Mouse (Mus musculus): Measurements from ENCODE around the gene Cbarp. TPM values are rescaled to one million over a fixed set of nuclear protein-coding genes. Genes with fewer than 3 reads are reported as not detected.

Gene Cbarp
- polyA plus RNA-seq, 1 experiment, result 285 TPM

- Histone ChIP-seq H3K4me3 (ENCODE audit: insufficient read depth, low read length) (peak overlapping the region; percentile 17), H3K27ac (ENCODE audit: insufficient read depth, low read length) (peak overlapping the region; percentile 61), H3K4me1 (ENCODE audit: control insufficient read depth, insufficient read depth, low read length) (peaks cover 7% of the 10 kb centered on the region)
- TF ChIP-seq POLR2A (IDR thresholded peaks at IDR 0.05; ENCODE audit: extremely low read depth, insufficient read depth, low read length) (0 out of 2 replicates have a peak, but pooled peaks have one; percentile 0), CTCF (IDR thresholded peaks at IDR 0.05; ENCODE audit: extremely low read depth, insufficient read depth, low read length) (no peak)
These were observed 18.5 kb upstream of the Cbarp start for GRCm38 (mm10) chr10:80159021-80159560.

- Histone ChIP-seq H3K27ac (ENCODE audit: insufficient read depth, low read length) (peak overlapping the region; percentile 61), H3K4me1 (ENCODE audit: control insufficient read depth, insufficient read depth, low read length) (peaks cover 6% of the 10 kb centered on the region), H3K4me3 (ENCODE audit: insufficient read depth, low read length) (no peak overlapping the region)
- TF ChIP-seq CTCF (IDR thresholded peaks at IDR 0.05; ENCODE audit: extremely low read depth, insufficient read depth, low read length) (no peak), POLR2A (IDR thresholded peaks at IDR 0.05; ENCODE audit: extremely low read depth, insufficient read depth, low read length) (0 out of 2 replicates have a peak, but pooled peaks have one; percentile 27)
These were observed 17.8 kb upstream of the Cbarp start for GRCm38 (mm10) chr10:80158307-80158986.

- TF ChIP-seq CTCF (IDR thresholded peaks at IDR 0.05; ENCODE audit: extremely low read depth, insufficient read depth, low read length) (no peak), POLR2A (IDR thresholded peaks at IDR 0.05; ENCODE audit: extremely low read depth, insufficient read depth, low read length) (peak; percentile 16; the same call in 1 of the 2 replicates)
- Histone ChIP-seq H3K4me3 (ENCODE audit: insufficient read depth, low read length) (no peak overlapping the region), H3K27ac (ENCODE audit: insufficient read depth, low read length) (peak overlapping the region; percentile 80), H3K4me1 (ENCODE audit: control insufficient read depth, insufficient read depth, low read length) (peaks cover 6% of the 10 kb centered on the region)
These were observed 16.7 kb upstream of the Cbarp start for GRCm38 (mm10) chr10:80157141-80157929.

GRCm38 (mm10) chr10:80156752-80157053, 16.1 kb upstream of the Cbarp start:
- peak overlapping the region; percentile 69 for H3K27ac ChIP-seq (ENCODE audit: insufficient read depth, low read length)
- H3K4me3 ChIP-seq (ENCODE audit: insufficient read depth, low read length), result no peak overlapping the region
- peaks cover 6% of the 10 kb centered on the region for H3K4me1 ChIP-seq (ENCODE audit: control insufficient read depth, insufficient read depth, low read length)
- TF ChIP-seq POLR2A (IDR thresholded peaks at IDR 0.05; ENCODE audit: extremely low read depth, insufficient read depth, low read length) (no peak), CTCF (IDR thresholded peaks at IDR 0.05; ENCODE audit: extremely low read depth, insufficient read depth, low read length) (no peak)

- Histone ChIP-seq H3K4me3 (ENCODE audit: insufficient read depth, low read length) (no peak overlapping the region), H3K4me1 (ENCODE audit: control insufficient read depth, insufficient read depth, low read length) (peaks cover 6% of the 10 kb centered on the region), H3K27ac (ENCODE audit: insufficient read depth, low read length) (peak overlapping the region; percentile 69)
- TF ChIP-seq POLR2A (IDR thresholded peaks at IDR 0.05; ENCODE audit: extremely low read depth, insufficient read depth, low read length), result no peak
- no peak for TF ChIP-seq CTCF (IDR thresholded peaks at IDR 0.05; ENCODE audit: extremely low read depth, insufficient read depth, low read length)
These were observed 15.5 kb upstream of the Cbarp start for GRCm38 (mm10) chr10:80156002-80156751.

GRCm38 (mm10) chr10:80155277-80155676, 14.6 kb upstream of the Cbarp start:
- H3K27ac ChIP-seq (ENCODE audit: insufficient read depth, low read length), result 0 out of 2 replicates have a peak overlapping the region, but pooled peaks have one; percentile 25
- peaks cover 3% of the 10 kb centered on the region for H3K4me1 ChIP-seq (ENCODE audit: control insufficient read depth, insufficient read depth, low read length)
- no peak overlapping the region for H3K4me3 ChIP-seq (ENCODE audit: insufficient read depth, low read length)
- TF ChIP-seq POLR2A (IDR thresholded peaks at IDR 0.05; ENCODE audit: extremely low read depth, insufficient read depth, low read length) (no peak), CTCF (IDR thresholded peaks at IDR 0.05; ENCODE audit: extremely low read depth, insufficient read depth, low read length) (no peak)

- Histone ChIP-seq H3K4me3 (ENCODE audit: insufficient read depth, low read length) (no peak overlapping the region), H3K4me1 (ENCODE audit: control insufficient read depth, insufficient read depth, low read length) (peaks cover 2% of the 10 kb centered on the region), H3K27ac (ENCODE audit: insufficient read depth, low read length) (no peak overlapping the region)
- TF ChIP-seq CTCF (IDR thresholded peaks at IDR 0.05; ENCODE audit: extremely low read depth, insufficient read depth, low read length), result no peak
- TF ChIP-seq POLR2A (IDR thresholded peaks at IDR 0.05; ENCODE audit: extremely low read depth, insufficient read depth, low read length), result no peak
These were observed 13.7 kb upstream of the Cbarp start for GRCm38 (mm10) chr10:80154384-80154783.

GRCm38 (mm10) chr10:80153713-80154112, 13.1 kb upstream of the Cbarp start:
- H3K4me3 ChIP-seq (ENCODE audit: insufficient read depth, low read length), result no peak overlapping the region
- H3K4me1 ChIP-seq (ENCODE audit: control insufficient read depth, insufficient read depth, low read length), result no peaks in the 10 kb centered on the region; the same call in 1 of the 2 replicates
- H3K27ac ChIP-seq (ENCODE audit: insufficient read depth, low read length), result no peak overlapping the region
- TF ChIP-seq POLR2A (IDR thresholded peaks at IDR 0.05; ENCODE audit: extremely low read depth, insufficient read depth, low read length), result no peak
- no peak for TF ChIP-seq CTCF (IDR thresholded peaks at IDR 0.05; ENCODE audit: extremely low read depth, insufficient read depth, low read length)

- Histone ChIP-seq H3K27ac (ENCODE audit: insufficient read depth, low read length) (peak overlapping the region; percentile 97; the same call in 1 of the 2 replicates), H3K4me1 (ENCODE audit: control insufficient read depth, insufficient read depth, low read length) (no peaks in the 10 kb centered on the region; the same call in 1 of the 2 replicates), H3K4me3 (ENCODE audit: insufficient read depth, low read length) (peak overlapping the region; percentile 86; the same call in 1 of the 2 replicates)
- TF ChIP-seq POLR2A (IDR thresholded peaks at IDR 0.05; ENCODE audit: extremely low read depth, insufficient read depth, low read length), result no peak
- no peak for TF ChIP-seq CTCF (IDR thresholded peaks at IDR 0.05; ENCODE audit: extremely low read depth, insufficient read depth, low read length)
These were observed 12.2 kb upstream of the Cbarp start for GRCm38 (mm10) chr10:80152873-80153260.
